Mouse (Mus musculus) heart, adult 2 months (tissue): ENCODE measurements around the gene Fnbp1.

Source experiments
- CTCF ChIP-seq: fragments of 200-600 bp; IDR thresholded peaks from 2 replicates; pipeline ENCODE4 v1.8.1; 2022; ENCODE audit warnings: antibody characterized with exemption, mild to moderate bottlenecking, moderate library complexity
- EP300 ChIP-seq: fragments of 200-500 bp; IDR thresholded peaks from 2 replicates; pipeline ENCODE4 v1.6.1; 2011; ENCODE audit warnings: low read depth, low read length, control low read depth; ENCODE audit not compliant: insufficient read depth
- POLR2A ChIP-seq: fragments of 200-500 bp; IDR thresholded peaks from 2 replicates; pipeline ENCODE4 v1.6.1; 2011; ENCODE audit warnings: mild to moderate bottlenecking, low read depth, low read length, control low read depth; ENCODE audit not compliant: insufficient read depth

GRCm38 (mm10) chr2:31067059-31067595 lies 74.7 kb downstream of the Fnbp1 start:
- TF ChIP-seq EP300 (no peak), POLR2A (no peak), CTCF (no peak)
